Mouse (Mus musculus) C2C12 (cell line): ENCODE measurements around the gene Cd68. TPM values are rescaled to one million over a fixed set of nuclear protein-coding genes. Genes with fewer than 3 reads are reported as not detected.

Experiments
- H3K27me3 ChIP-seq: one replicate; pipeline ENCODE4 v1.6.1; 2011; ENCODE audit not compliant: control insufficient read depth, insufficient read depth, insufficient read length
- H3K36me3 ChIP-seq: one replicate; pipeline ENCODE4 v1.6.1; 2011; ENCODE audit not compliant: control insufficient read depth, insufficient read depth
- H3K4me3 ChIP-seq: one replicate; pipeline ENCODE4 v1.5.1; 2011; ENCODE audit warnings: mild to moderate bottlenecking, control low read depth; ENCODE audit not compliant: poor library complexity, insufficient read depth, severe bottlenecking
- H3K79me2 ChIP-seq: one replicate; pipeline ENCODE4 v1.6.1; 2011; ENCODE audit not compliant: control insufficient read depth, insufficient read depth
- H3K79me3 ChIP-seq: one replicate; pipeline ENCODE4 v1.6.1; 2011; ENCODE audit warnings: low read depth, control low read depth
- H3ac ChIP-seq: one replicate; pipeline ENCODE3; 2011; ENCODE audit warnings: low read depth; ENCODE audit not compliant: control insufficient read depth, insufficient read length
- CEBPB ChIP-seq: IDR thresholded peaks from one replicate; pipeline ENCODE4 v1.6.1; 2011; ENCODE audit warnings: low read depth, mild to moderate bottlenecking, control low read depth, moderate library complexity
- CTCF ChIP-seq: IDR thresholded peaks from one replicate; pipeline ENCODE4 v1.5.1; 2011; ENCODE audit not compliant: control insufficient read depth, insufficient read depth, insufficient read length
- FOSL1 ChIP-seq: IDR thresholded peaks from one replicate; pipeline ENCODE4 v1.8.0; 2011; ENCODE audit warnings: mild to moderate bottlenecking, low read length; ENCODE audit not compliant: poor library complexity, insufficient read depth, severe bottlenecking
- MAX ChIP-seq: IDR thresholded peaks from one replicate; pipeline ENCODE4 v1.6.1; 2011; ENCODE audit warnings: mild to moderate bottlenecking, control low read depth
- MYOD1 ChIP-seq: IDR thresholded peaks from one replicate; pipeline ENCODE4 v1.6.1; 2011; ENCODE audit warnings: low read depth; ENCODE audit not compliant: control insufficient read depth, insufficient read length
- MYOG ChIP-seq: IDR thresholded peaks from one replicate; pipeline ENCODE4 v1.6.1; 2011; ENCODE audit not compliant: control insufficient read depth, insufficient read length; ENCODE audit errors: extremely low read depth
- USF1 ChIP-seq: IDR thresholded peaks from one replicate; pipeline ENCODE4 v1.6.1; 2011; ENCODE audit warnings: low read depth, mild to moderate bottlenecking, control low read depth, moderate library complexity
- long read RNA-seq, 2 experiments: library from polyadenylated mRNA; unstranded; transcript quantifications; one replicate each; pipeline ENCODE4 v2.0.0; 2019 to 2020
- polyA plus RNA-seq: library from polyadenylated mRNA; unstranded; fragments of >200 nt; fragmentation: generic; extraction: Trizol; gene quantifications from one replicate; pipeline ENCODE4 v1.2.1, GENCODE M21; 2012; ENCODE audit warnings: missing spikeins

The Cd68 gene
- polyA plus RNA-seq: 1.5 TPM
- long read RNA-seq, experiment 1, partial matches to known transcripts: 0 of 3 reads
- long read RNA-seq, experiment 1, other reads (novel, unspliced or antisense): 0 of 3 reads
- long read RNA-seq, experiment 2: 0 reads

GRCm38 (mm10) chr11:69665961-69666664 lies at the start of gene Cd68:
Gene Cd68 (minus strand): TSS chr11:69666153.
- Histone ChIP-seq H3K79me3 (peaks cover 41% of the 10 kb centered on the region), H3K4me3 (no peak within 1 kb of the TSS), H3K27me3 (no peaks in the 10 kb centered on the region), H3ac (no peak within 1 kb of the TSS), H3K79me2 (peaks cover 47% of the 10 kb centered on the region), H3K36me3 (peaks cover 62% of the 10 kb centered on the region)
- TF ChIP-seq FOSL1: no peak
- no peak for TF ChIP-seq CEBPB
- TF ChIP-seq CTCF: no peak
- peak; percentile 12 for TF ChIP-seq MAX
- no peak for TF ChIP-seq MYOG
- TF ChIP-seq USF1: no peak

GRCm38 (mm10) chr11:69715482-69715881 lies 49.5 kb upstream of the Cd68 start:
- Histone ChIP-seq H3K36me3 (no peaks in the 10 kb centered on the region), H3K79me3 (no peaks in the 10 kb centered on the region), H3K4me3 (no peak overlapping the region), H3ac (no peak overlapping the region), H3K79me2 (no peaks in the 10 kb centered on the region), H3K27me3 (no peaks in the 10 kb centered on the region)
- TF ChIP-seq MYOG (no peak), CTCF (no peak), CEBPB (no peak), MYOD1 (no peak), MAX (no peak), FOSL1 (no peak), USF1 (no peak)

- no peaks in the 10 kb centered on the region for H3K79me2 ChIP-seq
- no peaks in the 10 kb centered on the region for H3K27me3 ChIP-seq
- no peaks in the 10 kb centered on the region for H3K36me3 ChIP-seq
- no peak overlapping the region for H3K4me3 ChIP-seq
- H3ac ChIP-seq: no peak overlapping the region
- TF ChIP-seq FOSL1 (no peak), CTCF (no peak), CEBPB (no peak), MYOD1 (no peak), MAX (no peak), USF1 (no peak), MYOG (no peak)
- H3K79me3 ChIP-seq: no peaks in the 10 kb centered on the region
These were observed 48.8 kb upstream of the Cd68 start for GRCm38 (mm10) chr11:69714636-69715329.

- no peak overlapping the region for H3K4me3 ChIP-seq
- H3K36me3 ChIP-seq: no peaks in the 10 kb centered on the region
- H3K79me2 ChIP-seq: no peaks in the 10 kb centered on the region
- no peaks in the 10 kb centered on the region for H3K27me3 ChIP-seq
- no peak overlapping the region for H3ac ChIP-seq
- TF ChIP-seq MAX: no peak
- no peak for TF ChIP-seq FOSL1
- no peak for TF ChIP-seq CEBPB
- no peak for TF ChIP-seq CTCF
- no peak for TF ChIP-seq USF1
- TF ChIP-seq MYOD1: no peak
- TF ChIP-seq MYOG: no peak
- H3K79me3 ChIP-seq: no peaks in the 10 kb centered on the region
These were observed 47.2 kb upstream of the Cd68 start for GRCm38 (mm10) chr11:69712954-69713672.

DNA sequence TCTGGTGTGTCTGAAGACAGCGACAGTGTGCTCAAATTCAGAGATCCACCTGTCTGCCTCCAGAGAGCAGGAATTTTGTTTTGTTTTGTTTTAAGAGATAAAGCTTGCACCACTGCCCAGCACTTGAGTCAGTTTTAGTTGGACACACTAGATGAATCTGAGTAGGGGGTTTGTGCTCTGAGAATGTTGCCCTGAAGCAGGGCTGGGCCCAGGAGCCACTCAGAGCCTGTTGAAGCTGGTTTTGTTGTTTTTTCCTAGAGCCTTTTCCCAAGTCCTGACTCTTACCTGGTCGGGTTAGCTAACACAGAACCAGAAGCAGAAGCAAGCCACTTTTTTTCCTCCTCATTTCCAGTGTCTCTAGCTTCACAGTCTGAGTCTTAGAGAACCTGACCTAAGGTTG lies 45.1 kb upstream of the Cd68 start:
- Histone ChIP-seq H3K36me3 (no peaks in the 10 kb centered on the region), H3K27me3 (no peaks in the 10 kb centered on the region), H3K4me3 (no peak overlapping the region), H3K79me3 (no peaks in the 10 kb centered on the region), H3K79me2 (no peaks in the 10 kb centered on the region), H3ac (no peak overlapping the region)
- TF ChIP-seq MAX: no peak
- no peak for TF ChIP-seq MYOD1
- no peak for TF ChIP-seq CTCF
- no peak for TF ChIP-seq USF1
- TF ChIP-seq MYOG: no peak
- no peak for TF ChIP-seq CEBPB
- TF ChIP-seq FOSL1: no peak
